Mouse (Mus musculus) ES-Bruce4 (cell line): ENCODE data around the gene Vrk1. TPM values are rescaled to one million over a fixed set of nuclear protein-coding genes. Genes with fewer than 3 reads are reported as not detected.

Experiments
- H3K27ac ChIP-seq: 2 replicates; pipeline ENCODE4 v1.5.1; 2012; ENCODE audit warnings: low read length, inconsistent platforms; ENCODE audit not compliant: insufficient read depth
- H3K27me3 ChIP-seq: 2 replicates; pipeline ENCODE4 v1.6.1; 2012; ENCODE audit warnings: mild to moderate bottlenecking, low read length, inconsistent platforms; ENCODE audit not compliant: control insufficient read depth, poor library complexity, insufficient read depth, severe bottlenecking
- H3K36me3 ChIP-seq: 2 replicates; pipeline ENCODE4 v1.6.1; 2012; ENCODE audit warnings: inconsistent platforms, mild to moderate bottlenecking, low read length, moderate library complexity; ENCODE audit not compliant: control insufficient read depth, poor library complexity, insufficient read depth, severe bottlenecking
- H3K4me1 ChIP-seq: one replicate; pipeline ENCODE4 v1.8.1; 2011; ENCODE audit warnings: low read length; ENCODE audit not compliant: control insufficient read depth, insufficient read depth
- H3K4me3 ChIP-seq: 2 replicates; pipeline ENCODE4 v1.5.1; 2011; ENCODE audit warnings: low read depth, mild to moderate bottlenecking, low read length
- H3K9ac ChIP-seq: 2 replicates; pipeline ENCODE4 v1.6.1; 2012; ENCODE audit warnings: low read depth, mild to moderate bottlenecking, inconsistent platforms; ENCODE audit not compliant: poor library complexity, severe bottlenecking
- H3K9me3 ChIP-seq: replicated peaks from 2 replicates; pipeline ENCODE4 v1.6.1; 2012; ENCODE audit warnings: mild to moderate bottlenecking, low read length, inconsistent platforms; ENCODE audit not compliant: control insufficient read depth, poor library complexity, insufficient read depth, severe bottlenecking
- CTCF ChIP-seq: IDR thresholded peaks from one replicate; pipeline ENCODE4 v1.8.1; 2011; ENCODE audit warnings: low read depth, low read length
- EP300 ChIP-seq: IDR thresholded peaks from 2 replicates; pipeline ENCODE4 v1.6.1; 2011; ENCODE audit warnings: low read depth, low read length; ENCODE audit not compliant: insufficient read depth
- POLR2A ChIP-seq: IDR thresholded peaks from one replicate; pipeline ENCODE4 v1.8.1; 2011; ENCODE audit warnings: low read length; ENCODE audit not compliant: insufficient read depth
- polyA plus RNA-seq: library from polyadenylated mRNA; stranded (reverse); fragments of >200 nt; gene quantifications from 2 replicates; pipeline ENCODE4 v1.2.4, GENCODE M21; 2011; ENCODE audit warnings: low read depth; ENCODE audit not compliant: missing spikeins, insufficient read depth, insufficient read length

Gene Vrk1
- polyA plus RNA-seq, 1 experiment = 85.6 TPM

DNA sequence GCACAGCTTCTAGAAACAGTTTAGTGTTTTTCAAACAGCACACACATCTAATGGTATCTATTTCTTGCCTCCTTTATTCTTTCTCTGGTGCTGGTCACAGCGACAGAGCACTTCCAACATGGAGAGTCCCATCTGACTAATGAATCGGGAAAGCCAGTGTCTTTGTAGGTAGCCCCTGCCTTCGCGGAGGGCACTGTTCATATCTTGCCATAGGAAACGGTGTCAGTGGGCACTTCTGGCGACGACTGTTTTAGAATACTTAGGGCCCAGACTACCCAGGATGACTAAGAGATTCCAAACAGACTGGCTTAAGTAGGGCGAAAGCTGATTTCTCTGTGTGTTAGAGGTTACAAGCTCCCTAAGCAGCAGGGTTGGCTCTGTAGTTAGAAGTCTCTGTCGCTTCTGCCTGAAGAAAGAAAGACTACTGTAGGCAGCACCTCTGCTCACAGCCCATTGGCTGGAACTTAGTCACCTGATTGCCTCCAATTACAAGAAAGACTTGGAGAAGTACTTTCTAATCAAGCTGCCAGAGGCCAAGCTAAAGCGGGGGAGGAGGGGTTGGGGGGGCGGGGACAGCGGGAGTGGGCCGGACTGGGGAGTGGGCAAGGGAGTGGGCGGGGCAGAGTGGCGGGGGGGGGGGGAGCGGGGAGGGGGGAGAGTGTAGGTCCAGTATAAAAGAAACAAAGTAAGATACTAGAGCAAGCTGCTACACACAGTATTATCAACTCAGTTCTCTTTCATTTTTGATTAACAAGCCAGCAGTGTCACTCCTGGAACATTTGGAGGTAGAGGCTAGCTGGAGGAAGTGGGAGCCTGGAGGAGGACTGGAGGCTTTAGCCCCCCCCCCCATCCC is 28.7 kb upstream of the Vrk1 start:
- TF ChIP-seq POLR2A (no peak), CTCF (no peak), EP300 (no peak)
- Histone ChIP-seq H3K27me3 (no peaks in the 10 kb centered on the region), H3K36me3 (no peaks in the 10 kb centered on the region), H3K4me3 (peak overlapping the region; percentile 6; the same call in 1 of the 2 replicates), H3K9me3 (no peaks in the 10 kb centered on the region), H3K9ac (peak overlapping the region; percentile 67; the same call in 1 of the 2 replicates), H3K4me1 (peaks cover 2% of the 10 kb centered on the region), H3K27ac (no peak overlapping the region)

DNA sequence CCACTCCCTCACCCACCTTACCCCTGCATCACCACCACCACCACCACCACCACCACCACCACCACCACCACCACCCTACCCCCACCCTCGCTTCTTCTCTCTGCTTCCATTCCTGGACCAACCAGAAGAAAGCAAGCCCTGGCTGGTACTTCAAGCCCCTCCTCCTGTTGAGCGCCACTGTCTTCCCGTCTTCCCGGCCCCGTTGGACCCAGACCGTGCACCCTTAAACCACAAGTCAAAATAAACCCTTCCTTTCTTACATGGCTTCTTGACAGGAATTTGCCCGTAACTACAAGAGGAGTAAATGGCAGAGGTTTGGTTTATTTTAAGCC is 28.1 kb upstream of the Vrk1 start:
- H3K4me3 ChIP-seq = no peak overlapping the region
- H3K36me3 ChIP-seq = no peaks in the 10 kb centered on the region
- no peak for TF ChIP-seq POLR2A
- TF ChIP-seq CTCF = no peak
- TF ChIP-seq EP300 = no peak
- H3K9me3 ChIP-seq = no peaks in the 10 kb centered on the region
- H3K27me3 ChIP-seq = no peaks in the 10 kb centered on the region
- peaks cover 2% of the 10 kb centered on the region for H3K4me1 ChIP-seq
- H3K27ac ChIP-seq = no peak overlapping the region
- H3K9ac ChIP-seq = no peak overlapping the region

- Histone ChIP-seq H3K9ac (no peak overlapping the region), H3K4me1 (peaks cover 2% of the 10 kb centered on the region), H3K9me3 (no peaks in the 10 kb centered on the region), H3K4me3 (no peak overlapping the region), H3K36me3 (no peaks in the 10 kb centered on the region), H3K27ac (no peak overlapping the region), H3K27me3 (no peaks in the 10 kb centered on the region)
- TF ChIP-seq POLR2A = no peak
- TF ChIP-seq EP300 = no peak
- no peak for TF ChIP-seq CTCF
Measured at GRCm38 (mm10) chr12:105982598-105982997, 27.4 kb upstream of the Vrk1 start.

GRCm38 (mm10) chr12:105983499-105983898 is 26.5 kb upstream of the Vrk1 start:
- Histone ChIP-seq H3K4me3 (no peak overlapping the region), H3K9ac (no peak overlapping the region), H3K36me3 (no peaks in the 10 kb centered on the region), H3K27me3 (no peaks in the 10 kb centered on the region), H3K27ac (no peak overlapping the region), H3K4me1 (peaks cover 2% of the 10 kb centered on the region), H3K9me3 (no peaks in the 10 kb centered on the region)
- TF ChIP-seq EP300 (no peak), POLR2A (no peak), CTCF (peak; percentile 35)

DNA sequence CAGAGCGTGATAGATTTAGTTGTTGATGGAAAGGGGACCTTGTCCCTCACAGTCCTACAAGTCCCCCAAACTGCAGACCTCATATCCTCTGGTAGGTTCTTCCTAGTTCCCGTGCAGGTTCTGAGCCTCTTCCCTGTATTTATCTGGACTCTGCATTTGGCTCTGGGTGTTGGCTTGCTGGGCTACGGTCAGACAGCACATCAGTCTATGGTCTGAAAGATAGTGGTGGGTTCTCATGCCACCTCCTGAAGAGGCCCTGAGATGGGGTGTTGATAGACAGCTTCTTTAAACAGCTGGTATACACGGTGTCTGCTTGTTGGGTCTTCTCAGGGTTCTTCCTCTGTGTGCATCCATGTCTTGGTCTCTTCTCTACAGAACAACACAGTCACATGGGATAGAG is 21.6 kb upstream of the Vrk1 start:
- no peaks in the 10 kb centered on the region for H3K9me3 ChIP-seq
- TF ChIP-seq EP300 (no peak), CTCF (no peak), POLR2A (no peak)
- no peak overlapping the region for H3K9ac ChIP-seq

DNA sequence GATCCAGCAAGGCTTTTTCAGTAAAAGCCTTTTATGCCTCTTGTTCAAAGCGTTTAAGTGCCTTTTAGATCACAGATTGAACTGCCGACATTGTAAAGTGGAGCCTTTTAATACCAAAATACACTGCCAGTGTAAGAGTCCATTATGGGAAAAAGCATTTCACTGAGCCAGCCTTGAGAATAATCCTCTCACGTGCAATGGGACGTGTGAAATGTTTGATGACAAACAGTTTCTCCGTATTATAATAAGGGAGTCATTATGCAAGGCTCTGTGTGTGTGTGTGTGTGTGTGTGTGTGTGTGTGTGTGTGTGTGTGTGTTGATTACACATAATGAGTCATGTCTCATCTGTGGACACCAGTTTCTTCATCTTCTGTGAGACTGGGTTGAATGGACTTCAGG is 17.3 kb upstream of the Vrk1 start:
- Histone ChIP-seq H3K36me3 (no peaks in the 10 kb centered on the region), H3K27ac (no peak overlapping the region), H3K4me1 (peaks cover 7% of the 10 kb centered on the region), H3K27me3 (no peaks in the 10 kb centered on the region), H3K9ac (no peak overlapping the region), H3K9me3 (no peaks in the 10 kb centered on the region), H3K4me3 (no peak overlapping the region)
- TF ChIP-seq EP300 (no peak), CTCF (no peak), POLR2A (no peak)

More for the DNA sequence above, 21.6 kb upstream of the Vrk1 start:
- H3K4me1 ChIP-seq = peaks cover 2% of the 10 kb centered on the region
- H3K27me3 ChIP-seq = no peaks in the 10 kb centered on the region
- H3K27ac ChIP-seq = no peak overlapping the region
- no peaks in the 10 kb centered on the region for H3K36me3 ChIP-seq
- no peak overlapping the region for H3K4me3 ChIP-seq
